Mouse (Mus musculus) cerebellum, adult 11 months (tissue): ENCODE data around the gene Slc22a3.
A peak's percentile ranks its signal among the peaks of the same experiment; 100 is the strongest.

Experiments used
- DNase-seq: peaks from one replicate; pipeline ENCODE4 v3.0.0; 2022

The Slc22a3 gene

DNA sequence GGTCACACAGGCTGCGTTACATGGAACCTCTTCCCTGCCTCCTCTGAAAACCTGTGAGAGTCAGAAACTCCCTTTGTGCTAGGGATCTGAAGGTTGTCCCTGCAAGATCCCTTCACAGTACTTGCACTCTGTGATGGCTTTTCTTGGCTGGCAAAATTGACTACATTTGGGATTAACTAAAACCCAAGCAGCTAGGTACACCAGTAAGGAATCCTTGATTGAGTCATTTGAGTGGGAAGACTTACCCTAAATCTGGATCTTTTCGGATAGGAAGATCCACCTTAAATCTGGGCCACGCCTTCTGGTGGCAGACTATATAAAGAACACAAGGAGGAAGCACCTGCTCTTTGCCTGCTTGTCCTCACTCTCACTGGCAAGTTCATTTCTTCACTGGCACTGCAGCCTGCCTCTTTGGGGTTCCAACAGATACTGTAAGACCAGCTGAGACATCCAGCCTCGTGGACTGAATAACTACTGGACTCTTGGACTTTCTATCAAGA, 41.0 kb downstream of the Slc22a3 start:
- no peak for DNase-seq

- no peak for DNase-seq
These were observed 46.3 kb downstream of the Slc22a3 start for GRCm38 (mm10) chr17:12461168-12461567.

- no peak for DNase-seq
These were observed 52.2 kb downstream of the Slc22a3 start for GRCm38 (mm10) chr17:12455143-12455790.

DNA sequence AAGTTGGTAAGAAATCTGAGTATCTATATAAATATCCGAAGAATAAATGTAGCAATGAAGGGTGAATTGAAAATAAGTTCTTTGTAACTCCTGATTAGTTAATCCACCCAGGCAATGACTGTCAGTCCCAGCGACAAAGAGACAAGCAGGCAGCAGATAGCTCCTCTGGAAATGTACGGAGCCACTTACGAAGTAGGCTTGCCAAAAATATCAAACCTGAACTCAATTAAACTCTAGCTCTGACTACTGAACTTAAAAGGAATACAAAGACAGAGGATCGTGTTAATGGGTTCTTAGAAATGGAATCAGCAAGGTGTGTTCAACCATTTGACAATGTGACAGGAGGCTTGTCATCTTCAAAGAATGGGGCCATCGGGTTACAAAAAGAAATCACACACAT, 53.8 kb downstream of the Slc22a3 start:
- DNase-seq = no peak

- DNase-seq = peak; percentile 2
These were observed 54.5 kb downstream of the Slc22a3 start for GRCm38 (mm10) chr17:12452862-12453531.

GRCm38 (mm10) chr17:12451234-12451633, 56.3 kb downstream of the Slc22a3 start:
- no peak for DNase-seq

GRCm38 (mm10) chr17:12444561-12444960, 62.9 kb downstream of the Slc22a3 start:
- no peak for DNase-seq

- DNase-seq = no peak
These were observed 69.7 kb downstream of the Slc22a3 start for GRCm38 (mm10) chr17:12437771-12438170.

GRCm38 (mm10) chr17:12431707-12432106, 75.8 kb downstream of the Slc22a3 start:
- DNase-seq = no peak

DNA sequence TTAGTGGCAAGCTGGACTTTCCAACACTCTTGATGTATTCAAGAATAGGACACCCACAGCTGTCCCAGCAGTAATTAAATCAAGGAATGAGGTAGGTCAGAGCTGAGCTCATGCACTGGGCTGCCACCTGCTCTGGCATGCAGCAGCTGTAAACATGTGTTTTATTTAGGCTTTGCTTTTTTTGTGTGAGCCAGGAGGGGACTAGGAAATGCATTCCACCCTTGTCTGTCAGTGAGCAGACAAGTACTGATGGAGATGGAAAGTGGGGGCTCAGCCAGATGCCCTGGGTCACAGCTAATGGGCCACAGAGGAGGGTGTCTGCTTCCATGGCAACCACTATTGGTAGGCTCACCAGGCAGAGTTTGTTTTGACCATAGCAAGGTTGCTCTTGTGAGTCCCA, 79.1 kb downstream of the Slc22a3 start:
- no peak for DNase-seq

DNA sequence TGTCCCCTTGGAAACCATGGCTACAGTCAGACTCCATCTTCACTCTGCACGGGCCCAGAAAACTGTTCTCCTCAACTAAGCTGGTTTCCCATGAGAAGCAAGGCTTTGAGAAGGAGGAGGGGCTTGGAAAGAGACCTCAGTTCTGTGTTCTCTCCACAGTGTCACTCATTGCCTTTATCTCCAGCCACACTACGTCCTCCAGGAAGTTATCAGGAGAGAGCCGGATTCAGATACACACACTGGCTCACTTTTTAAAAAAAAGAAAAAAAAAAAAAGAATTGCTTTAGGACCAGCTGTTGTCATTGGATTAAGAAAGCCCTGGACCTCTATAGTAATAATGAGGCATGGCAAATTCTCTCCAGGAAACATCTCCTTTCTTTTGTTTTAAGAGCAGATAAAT, 80.3 kb downstream of the Slc22a3 start:
- DNase-seq = no peak

- no peak for DNase-seq
These were observed 85.4 kb downstream of the Slc22a3 start for GRCm38 (mm10) chr17:12422143-12422542.

DNA sequence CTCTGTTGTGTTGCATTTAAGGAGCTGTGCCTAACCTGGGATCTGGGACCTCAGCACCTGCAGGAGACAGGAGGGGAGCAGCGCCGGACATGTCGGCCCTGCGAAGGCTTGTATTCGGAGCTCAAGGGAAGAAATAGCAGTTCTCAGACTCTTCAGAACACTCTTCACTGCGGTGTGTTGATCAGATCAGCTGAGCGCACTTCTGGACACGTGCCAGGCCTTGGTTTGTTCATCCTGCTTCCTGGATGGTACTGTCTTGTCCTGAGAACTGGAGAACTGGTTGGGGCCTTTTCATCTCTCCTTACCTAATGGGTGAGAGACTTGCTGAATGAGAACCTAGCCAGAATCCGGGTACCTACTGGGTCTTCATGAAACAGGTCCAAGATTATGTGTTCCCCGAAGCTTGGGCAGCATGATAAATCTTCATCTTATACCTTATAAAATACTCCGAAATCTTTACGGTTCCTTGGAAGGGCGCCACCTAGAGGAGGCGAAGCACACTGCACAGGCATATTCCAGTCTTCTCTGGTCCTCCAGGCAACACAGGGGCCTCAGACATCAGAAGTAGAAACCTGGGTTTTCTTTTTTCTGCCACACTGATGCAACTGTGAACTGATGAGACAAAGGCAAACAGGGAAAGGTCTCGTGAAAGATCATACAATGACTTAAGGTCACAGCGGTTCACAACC, 86.5 kb downstream of the Slc22a3 start:
- DNase-seq = no peak

DNA sequence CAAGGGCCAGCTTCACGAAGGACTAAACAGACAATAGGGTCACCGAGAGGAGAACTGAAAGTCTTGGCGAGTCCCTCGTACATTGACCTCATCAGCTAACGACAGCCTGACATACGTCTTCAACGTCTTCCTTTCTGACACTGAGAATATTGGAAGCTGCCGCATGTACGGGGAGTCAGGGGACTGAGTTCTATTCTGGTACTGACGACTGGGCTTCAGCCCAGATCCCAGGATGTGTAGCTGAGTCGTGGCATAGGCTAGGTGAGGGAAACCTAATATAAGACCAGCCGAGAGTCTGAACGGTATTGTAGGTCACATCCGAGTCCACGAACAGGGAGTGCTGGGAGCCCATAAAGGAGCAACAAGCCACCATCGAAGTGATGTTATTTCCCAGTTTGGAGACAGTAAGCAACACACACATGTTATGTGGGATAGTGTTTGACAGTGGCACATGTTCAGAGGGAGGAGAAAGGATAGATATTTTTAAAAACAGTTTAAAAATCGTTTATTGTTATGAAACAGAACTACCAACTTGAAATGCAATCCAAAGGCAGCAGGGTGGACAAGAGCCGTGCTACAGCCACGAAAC, 87.9 kb downstream of the Slc22a3 start:
- DNase-seq = no peak

DNA sequence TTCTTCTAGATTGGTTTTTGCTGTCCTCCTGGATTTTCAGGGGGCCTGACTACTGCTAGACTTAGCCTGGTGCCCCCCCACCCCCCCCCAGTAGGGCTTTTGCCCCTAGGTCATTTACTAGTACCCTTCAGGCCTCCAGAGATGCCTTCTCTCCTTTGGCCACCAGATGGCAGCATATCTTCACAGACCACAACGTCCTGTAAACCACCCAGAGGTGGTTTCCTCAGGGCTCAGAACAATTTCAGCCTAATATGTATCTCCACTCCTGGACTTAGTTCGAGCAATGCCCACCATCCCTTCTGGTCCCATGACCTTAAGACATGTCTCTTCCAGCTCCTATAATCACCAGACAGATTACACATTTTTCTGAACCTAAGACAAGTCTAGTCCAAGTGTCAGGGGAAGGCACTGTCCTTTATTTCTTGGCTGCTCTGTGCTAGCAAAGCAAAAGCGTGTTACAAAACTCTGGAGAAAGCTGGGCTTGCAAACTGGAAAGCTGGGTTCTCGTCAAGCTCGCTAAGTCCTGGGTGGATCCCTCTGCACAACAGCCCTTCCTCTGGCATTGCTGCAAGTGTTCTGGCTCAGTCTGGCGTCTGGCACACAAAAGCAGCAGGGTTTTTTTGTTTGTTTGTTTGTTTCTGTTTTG, 91.1 kb downstream of the Slc22a3 start:
- DNase-seq = peak; percentile 58

- no peak for DNase-seq
These were observed 91.8 kb downstream of the Slc22a3 start for GRCm38 (mm10) chr17:12415741-12416140.

DNA sequence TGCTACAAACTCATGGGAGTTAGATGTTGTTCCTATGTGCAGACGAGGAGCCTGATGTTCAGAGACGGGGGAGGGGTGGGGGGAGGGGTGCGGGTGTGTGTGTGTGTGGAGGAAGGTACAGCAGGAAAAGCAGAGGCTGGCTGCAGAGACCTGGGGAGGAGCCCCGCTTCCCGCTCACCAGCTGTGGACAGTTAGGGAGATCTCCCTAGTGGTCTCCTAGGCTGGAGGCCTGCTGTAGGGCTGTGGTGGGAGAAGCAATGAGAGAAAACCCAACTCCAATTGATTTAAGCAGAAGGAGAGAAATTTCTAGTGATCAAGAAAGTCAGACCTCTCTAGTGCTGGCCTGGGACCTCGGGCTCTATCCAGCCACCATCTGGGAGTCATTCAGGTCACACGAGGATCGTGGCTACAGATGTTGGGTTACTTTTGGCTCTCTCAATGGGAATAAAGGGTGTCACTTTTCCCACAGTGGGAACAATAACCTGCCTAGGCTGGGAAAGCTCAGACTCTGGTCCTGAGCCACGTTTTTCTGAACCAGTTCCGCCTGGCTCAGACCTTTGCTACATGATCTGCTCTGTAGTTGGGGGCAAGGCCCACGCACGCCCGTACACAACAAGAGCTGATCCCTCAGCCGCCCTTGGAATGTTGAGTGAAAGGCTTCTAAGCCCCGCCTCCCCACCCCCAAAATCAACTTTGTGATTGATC, 92.3 kb downstream of the Slc22a3 start:
- no peak for DNase-seq

- no peak for DNase-seq
These were observed 94.6 kb downstream of the Slc22a3 start for GRCm38 (mm10) chr17:12412891-12413237.

- no peak for DNase-seq
These were observed 95.2 kb downstream of the Slc22a3 start for GRCm38 (mm10) chr17:12412181-12412890.

- no peak for DNase-seq
These were observed 98.1 kb downstream of the Slc22a3 start for GRCm38 (mm10) chr17:12409346-12409944.

DNA sequence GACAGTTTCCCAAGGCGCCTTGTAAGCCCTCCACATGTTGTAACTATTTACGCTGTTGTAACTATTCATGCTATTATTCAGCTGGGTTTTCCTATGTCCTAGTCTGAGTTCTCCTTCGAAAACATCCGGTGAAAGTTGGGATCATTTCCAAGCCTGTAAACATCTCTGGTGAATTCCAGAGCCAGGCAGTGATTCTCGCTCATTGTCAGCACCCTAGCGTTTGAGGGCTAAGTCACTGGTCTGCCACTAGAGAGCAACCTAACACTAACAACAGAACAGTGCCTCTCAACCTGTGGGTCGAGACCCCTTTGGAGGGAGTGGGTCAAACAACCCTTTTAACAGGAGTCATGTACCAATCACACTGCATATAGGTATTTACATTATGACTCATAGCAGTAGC, 104.1 kb downstream of the Slc22a3 start:
- DNase-seq = no peak
